Mouse (Mus musculus): ENCODE data around the gene Cdc40. TPM values are rescaled to one million over a fixed set of nuclear protein-coding genes. Genes with fewer than 3 reads are reported as not detected.

The Cdc40 gene
- polyA plus RNA-seq, 1 experiment, result 4.1 TPM

DNA sequence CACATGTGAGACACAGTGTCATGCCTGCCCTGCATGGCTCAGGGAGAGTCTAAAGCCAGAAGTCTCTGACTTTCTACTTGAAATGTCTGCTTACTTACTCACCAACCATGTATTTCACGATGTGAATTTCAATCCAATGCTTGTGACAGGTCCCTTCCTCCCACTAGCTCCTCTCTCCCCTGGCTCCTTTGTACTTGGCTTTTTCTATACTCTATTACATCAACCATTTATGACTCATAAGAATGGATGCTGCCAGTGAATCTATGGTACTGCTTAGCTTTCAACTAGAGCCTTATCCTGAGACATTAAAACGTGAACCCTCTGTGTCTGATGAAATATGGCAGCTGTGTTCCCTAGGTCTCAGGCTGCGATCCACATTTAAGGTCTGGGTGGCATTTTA lies 52.8 kb downstream of the Cdc40 start:
- no peak for TF ChIP-seq GATA1 (IDR thresholded peaks at IDR 0.05; ENCODE audit: low read length)

GRCm38 (mm10) chr10:40827706-40828105 lies 55.4 kb downstream of the Cdc40 start:
- TF ChIP-seq GATA1 (IDR thresholded peaks at IDR 0.05; ENCODE audit: low read length), result no peak

- no peak for TF ChIP-seq GATA1 (IDR thresholded peaks at IDR 0.05; ENCODE audit: low read length)
Measured at GRCm38 (mm10) chr10:40825952-40826351, 57.2 kb downstream of the Cdc40 start.

DNA sequence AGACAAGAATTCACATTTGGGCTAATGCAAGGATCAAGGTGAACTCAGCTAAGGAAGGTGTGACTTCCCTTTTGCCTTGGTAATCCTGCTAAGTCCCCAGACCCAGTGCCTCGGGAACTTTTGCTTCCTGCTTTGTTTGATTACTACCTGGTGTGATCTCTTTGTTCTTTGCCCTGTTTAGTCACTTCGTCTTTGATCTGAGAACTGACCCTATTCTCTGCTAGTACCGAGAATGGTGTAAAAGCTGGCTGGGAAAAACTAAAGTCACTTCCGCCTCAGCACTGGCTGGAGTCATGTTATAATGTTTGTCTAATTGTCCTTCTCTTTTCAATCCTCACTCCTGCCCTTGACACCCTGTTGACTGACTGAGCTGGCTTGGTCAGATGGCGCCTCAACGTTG lies 66.6 kb downstream of the Cdc40 start:
- TF ChIP-seq GATA1 (IDR thresholded peaks at IDR 0.05; ENCODE audit: low read length), result no peak

DNA sequence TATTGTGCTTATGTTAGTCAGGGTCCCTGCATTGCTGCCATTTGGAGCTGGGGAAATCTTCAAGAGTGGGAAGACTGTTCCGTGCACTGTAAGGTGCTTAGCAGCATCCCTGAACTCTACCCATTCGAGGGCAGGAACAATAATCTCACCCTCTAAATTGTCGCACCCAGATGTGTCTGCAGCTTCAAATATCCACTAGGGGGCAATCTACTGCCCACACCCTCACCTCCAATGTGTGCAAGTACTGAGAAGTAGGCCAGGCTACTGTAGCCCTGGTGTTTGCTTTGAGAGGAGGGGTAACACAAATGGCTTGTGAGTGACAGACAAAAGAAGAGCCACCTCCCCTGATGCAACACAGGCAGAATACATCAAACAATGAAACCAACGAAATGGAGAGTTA lies 69.5 kb downstream of the Cdc40 start:
- TF ChIP-seq GATA1 (IDR thresholded peaks at IDR 0.05; ENCODE audit: low read length), result no peak

DNA sequence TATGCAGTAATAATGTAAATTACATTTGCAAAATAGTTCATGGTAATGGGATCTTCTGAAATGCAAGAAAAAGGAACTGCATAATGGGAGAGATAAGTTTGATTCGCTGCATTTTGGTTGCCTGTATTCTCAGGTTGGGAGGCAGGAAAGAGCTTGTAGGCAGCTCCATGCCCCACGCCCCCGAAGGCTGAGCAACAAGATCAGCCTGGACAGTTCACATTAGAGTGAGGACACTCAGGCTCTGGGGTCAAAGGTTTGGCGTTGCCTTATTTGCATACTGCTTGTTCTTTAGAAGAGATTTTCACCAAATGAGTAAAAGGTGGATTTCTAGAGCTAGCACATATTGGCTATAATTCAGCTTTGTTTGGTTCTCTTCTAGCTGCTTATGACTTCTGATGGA lies 76.9 kb downstream of the Cdc40 start:
- TF ChIP-seq GATA1 (IDR thresholded peaks at IDR 0.05; ENCODE audit: low read length), result no peak

DNA sequence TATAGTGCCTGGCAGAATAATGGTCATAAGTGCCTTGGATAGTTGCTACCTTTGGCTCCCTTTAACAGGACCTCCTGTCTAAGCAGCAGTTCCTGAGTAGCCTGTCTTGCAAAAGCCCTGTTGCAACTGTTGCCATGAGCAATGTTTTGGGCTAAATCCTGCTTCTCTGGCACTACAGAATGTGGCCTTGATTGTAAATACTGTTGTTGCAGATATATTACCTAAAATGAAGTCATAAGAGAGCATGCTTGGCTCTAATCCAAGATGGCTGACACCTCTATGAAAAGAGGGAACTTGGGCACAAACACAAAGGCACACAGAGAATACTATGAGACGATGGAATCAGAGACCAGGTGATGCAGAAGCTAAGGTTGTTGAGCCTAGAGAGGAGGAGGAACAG lies 77.9 kb downstream of the Cdc40 start:
- no peak for TF ChIP-seq GATA1 (IDR thresholded peaks at IDR 0.05; ENCODE audit: low read length)

DNA sequence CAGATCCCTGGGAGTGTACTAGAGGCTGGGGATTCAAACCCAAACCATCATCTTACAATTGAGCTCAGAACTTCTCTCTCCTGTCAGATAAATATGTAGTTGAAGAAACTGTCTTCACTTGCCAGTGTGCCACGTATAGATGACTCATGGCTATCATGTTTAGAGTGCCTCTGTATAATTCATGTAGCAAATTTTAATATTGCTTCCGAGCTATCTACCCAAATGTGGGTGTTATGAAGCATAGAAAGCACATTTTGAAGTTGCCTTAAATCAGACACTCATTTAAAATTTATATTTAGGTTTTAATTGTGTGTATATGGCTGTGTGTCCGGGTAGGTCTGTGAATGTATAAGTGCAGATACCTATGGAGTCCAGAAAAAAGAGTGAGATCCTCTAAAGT lies 91.0 kb downstream of the Cdc40 start:
- no peak for TF ChIP-seq GATA1 (IDR thresholded peaks at IDR 0.05; ENCODE audit: low read length)

- TF ChIP-seq GATA1 (IDR thresholded peaks at IDR 0.05; ENCODE audit: low read length), result no peak
Measured at GRCm38 (mm10) chr10:40790406-40790805, 92.7 kb downstream of the Cdc40 start.

Other genes starting within 250 kb of the Cdc40 start
- not detected in 2 replicates for gene Mettl24, start 200.0 kb downstream of the Cdc40 start, polyA plus RNA-seq (2012)
- gene Wasf1, start 164 bp upstream of the Cdc40 start, polyA plus RNA-seq (2012), result 14.6 and 15.7 TPM in 2 replicates
- not detected in 2 replicates for gene Gpr6, start 189.0 kb upstream of the Cdc40 start, polyA plus RNA-seq (2012)

Data from G1E-ER4 (cell line).